Mouse (Mus musculus) ES-Bruce4 (cell line): ENCODE results near the gene St6galnac3.

Experiments
- CTCF ChIP-seq: IDR thresholded peaks from one replicate; pipeline ENCODE4 v1.8.1; 2011; ENCODE audit warnings: low read depth, low read length
- EP300 ChIP-seq: IDR thresholded peaks from 2 replicates; pipeline ENCODE4 v1.6.1; 2011; ENCODE audit warnings: low read depth, low read length; ENCODE audit not compliant: insufficient read depth
- POLR2A ChIP-seq: IDR thresholded peaks from one replicate; pipeline ENCODE4 v1.8.1; 2011; ENCODE audit warnings: low read length; ENCODE audit not compliant: insufficient read depth

DNA sequence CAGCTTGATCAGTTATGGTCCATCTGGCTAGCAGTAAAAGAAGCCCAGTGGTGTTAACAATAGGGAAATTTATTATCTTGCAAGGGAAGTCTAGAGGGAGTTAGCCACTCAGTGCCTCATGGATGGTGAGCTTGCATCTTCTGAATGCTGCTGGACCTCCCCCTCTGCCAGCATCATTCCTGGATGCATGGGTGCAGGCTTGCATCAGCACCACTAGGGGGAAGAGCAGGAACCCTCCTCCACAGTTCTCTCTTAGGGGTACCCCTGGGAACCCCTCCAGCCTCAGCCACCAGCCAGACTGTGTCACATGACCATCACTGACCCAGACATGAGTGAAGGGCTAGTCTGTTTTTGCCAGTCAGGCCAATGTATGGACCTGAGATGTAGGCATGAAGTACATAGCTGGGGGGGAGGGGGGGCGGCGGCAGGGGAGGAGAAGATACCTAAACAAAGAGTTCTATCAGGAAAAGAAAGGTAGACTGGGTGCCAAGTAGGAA, 31.6 kb upstream of the St6galnac3 start:
- TF ChIP-seq POLR2A, result no peak
- peak; percentile 2 for TF ChIP-seq CTCF
- TF ChIP-seq EP300, result no peak
